Mouse (Mus musculus): ENCODE measurements around the gene Krt42. TPM values are rescaled to one million over a fixed set of nuclear protein-coding genes. Genes with fewer than 3 reads are reported as not detected.

The Krt42 gene
- polyA plus RNA-seq (2012; rRNA removed) (not detected in 2 replicates), polyA plus RNA-seq (2014; fragmentation: Nextera tagmentation; extraction: Ambion mirVana) (not detected in 2 replicates)

- Histone ChIP-seq H3K27me3 (ENCODE audit: control insufficient read depth, insufficient read depth, low read length) (no peaks in the 10 kb centered on the region), H3K9me3 (ENCODE audit: control insufficient read depth, low read length) (no peaks in the 10 kb centered on the region), H3K36me3 (replicated peaks; ENCODE audit: control insufficient read depth, insufficient read depth, low read depth) (no peaks in the 10 kb centered on the region), H3K4me1 (replicated peaks; ENCODE audit: control insufficient read depth in 2 of 2, insufficient read depth in 2 of 2, low read length in 1 of 2) (no peaks in the 10 kb centered on the region), H3K27ac (no peak within 1 kb of the TSS), H3K4me2 (ENCODE audit: low read depth) (no peak within 1 kb of the TSS), H3K4me3 (ENCODE audit: insufficient read depth in 1 of 2, low read depth in 2 of 2, low read length in 2 of 2) (no peak within 1 kb of the TSS), H3K9ac (replicated peaks) (no peak within 1 kb of the TSS)
- TF ChIP-seq EP300 (IDR thresholded peaks at IDR 0.05; ENCODE audit: low read depth), result no peak
- no peak for TF ChIP-seq CTCF (IDR thresholded peaks at IDR 0.05; ENCODE audit: low read depth)
- ATAC-seq (ENCODE audit: insufficient read depth), result no peak
- WGBS (ENCODE audit: insufficient replicate concordance), result 62% methylated on average over 7 of the region's 7 CpGs
- DNase-seq (ENCODE audit: low read depth in 3 of 3, low spot score in 3 of 3), result no peak
Observed at GRCm38 (mm10) chr11:100269821-100270332, at the start of gene Krt42. TSS of gene Krt42 (minus strand) at chr11:100269871.

GRCm38 (mm10) chr11:100318529-100319451 is 49.1 kb upstream of the Krt42 start:
- no peak for ATAC-seq (ENCODE audit: insufficient read depth)
- H3K4me1 ChIP-seq (replicated peaks; ENCODE audit: control insufficient read depth in 2 of 2, insufficient read depth in 2 of 2, low read length in 1 of 2), result peaks cover 13 to 27% of the 10 kb centered on the region in 2 experiments
- H3K4me3 ChIP-seq (ENCODE audit: insufficient read depth in 1 of 2, low read depth in 2 of 2, low read length in 2 of 2), result peak overlapping the region; percentile 40 to 69; a peak in 3 of 4 replicates

DNA sequence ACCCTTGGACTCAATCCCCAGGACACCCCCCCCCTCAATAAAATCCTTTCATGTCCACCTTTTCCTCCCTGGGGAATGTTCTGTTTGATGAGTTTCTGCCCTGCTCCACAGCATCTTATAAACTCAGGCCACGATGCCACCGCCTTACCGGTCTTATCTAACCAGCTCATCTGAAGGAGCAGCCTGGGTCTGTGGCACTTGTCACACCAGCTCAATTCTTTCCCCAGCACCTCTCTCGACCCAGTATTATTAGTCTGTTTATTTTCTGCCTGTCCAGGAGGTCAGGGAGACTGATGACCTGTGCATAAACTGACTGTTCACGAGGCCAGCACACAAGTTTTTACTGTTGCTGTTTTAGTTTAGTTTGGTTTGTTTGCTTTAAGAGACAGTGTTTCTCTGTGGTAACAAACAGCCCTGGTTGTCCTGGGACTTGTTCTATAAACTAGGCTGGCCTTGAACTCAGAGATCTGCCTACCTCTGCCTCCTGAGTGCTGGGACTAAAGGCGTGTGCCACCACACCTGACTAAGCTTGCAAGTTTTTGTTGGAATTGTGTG is 48.2 kb upstream of the Krt42 start:
- H3K4me1 ChIP-seq (replicated peaks; ENCODE audit: control insufficient read depth in 2 of 2, insufficient read depth in 2 of 2, low read length in 1 of 2), result peaks cover 13 to 27% of the 10 kb centered on the region in 2 experiments
- H3K9me3 ChIP-seq (ENCODE audit: control insufficient read depth, low read length), result no peaks in the 10 kb centered on the region
- peak overlapping the region; percentile 66 for H3K9ac ChIP-seq (replicated peaks)
- DNase-seq (ENCODE audit: low read depth in 3 of 3, low spot score in 3 of 3) (peak in 2 of 3 experiments; percentile 57 to 58), ATAC-seq (ENCODE audit: insufficient read depth) (no peak)
- no peaks in the 10 kb centered on the region for H3K27me3 ChIP-seq (ENCODE audit: control insufficient read depth, insufficient read depth, low read length)
- peaks cover 23% of the 10 kb centered on the region for H3K36me3 ChIP-seq (replicated peaks; ENCODE audit: control insufficient read depth, insufficient read depth, low read depth)
- WGBS (ENCODE audit: insufficient replicate concordance), result 23% methylated on average over 6 of the region's 6 CpGs
- no peak for TF ChIP-seq CTCF (IDR thresholded peaks at IDR 0.05; ENCODE audit: low read depth)
- no peak for TF ChIP-seq EP300 (IDR thresholded peaks at IDR 0.05; ENCODE audit: low read depth)
- peak overlapping the region; percentile 89 for H3K27ac ChIP-seq
- peak overlapping the region; percentile 77 for H3K4me2 ChIP-seq (ENCODE audit: low read depth)
- no peak overlapping the region; a peak in 1 of 4 replicates for H3K4me3 ChIP-seq (ENCODE audit: insufficient read depth in 1 of 2, low read depth in 2 of 2, low read length in 2 of 2)

More at GRCm38 (mm10) chr11:100318529-100319451, 49.1 kb upstream of the Krt42 start:
- TF ChIP-seq CTCF (IDR thresholded peaks at IDR 0.05; ENCODE audit: low read depth) (no peak), EP300 (IDR thresholded peaks at IDR 0.05; ENCODE audit: low read depth) (no peak)
- 40% methylated on average over 10 of the region's 10 CpGs for WGBS (ENCODE audit: insufficient replicate concordance)
- peaks cover 23% of the 10 kb centered on the region for H3K36me3 ChIP-seq (replicated peaks; ENCODE audit: control insufficient read depth, insufficient read depth, low read depth)
- H3K27ac ChIP-seq, result peak overlapping the region; percentile 89
- H3K4me2 ChIP-seq (ENCODE audit: low read depth), result peak overlapping the region; percentile 77
- H3K27me3 ChIP-seq (ENCODE audit: control insufficient read depth, insufficient read depth, low read length), result no peaks in the 10 kb centered on the region
- H3K9ac ChIP-seq (replicated peaks), result peak overlapping the region; percentile 66
- no peaks in the 10 kb centered on the region for H3K9me3 ChIP-seq (ENCODE audit: control insufficient read depth, low read length)
- DNase-seq (ENCODE audit: low read depth in 3 of 3, low spot score in 3 of 3), result peak in 2 of 3 experiments; percentile 47 to 60

DNA sequence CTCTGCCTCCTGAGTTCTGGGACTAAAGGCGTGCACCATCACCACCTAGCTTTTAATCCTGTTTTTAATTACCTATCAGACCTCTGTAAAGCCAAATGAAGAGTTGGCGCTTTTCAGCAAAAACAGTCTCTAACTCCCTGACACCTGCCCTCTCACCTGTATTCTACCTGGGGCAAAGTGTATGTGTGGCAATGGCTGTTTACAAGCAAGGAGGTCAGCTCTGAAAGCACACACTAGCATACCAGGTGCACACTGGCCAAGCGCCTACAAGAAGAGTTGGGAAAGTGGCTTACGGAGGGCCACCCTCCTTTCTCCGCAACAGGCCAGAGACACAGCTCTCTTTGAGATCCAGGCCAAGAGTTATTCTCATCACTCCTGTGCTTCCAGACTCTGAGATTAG is 45.8 kb upstream of the Krt42 start:
- H3K27me3 ChIP-seq (ENCODE audit: control insufficient read depth, insufficient read depth, low read length), result no peaks in the 10 kb centered on the region
- H3K36me3 ChIP-seq (replicated peaks; ENCODE audit: control insufficient read depth, insufficient read depth, low read depth), result no peaks in the 10 kb centered on the region; the same call in 1 of the 2 replicates
- H3K4me1 ChIP-seq (replicated peaks; ENCODE audit: control insufficient read depth in 2 of 2, insufficient read depth in 2 of 2, low read length in 1 of 2), result peaks cover 13 to 25% of the 10 kb centered on the region in 2 experiments
- no peak overlapping the region for H3K4me2 ChIP-seq (ENCODE audit: low read depth)
- ATAC-seq (ENCODE audit: insufficient read depth) (no peak), DNase-seq (ENCODE audit: low read depth in 3 of 3, low spot score in 3 of 3) (no peak)
- H3K9me3 ChIP-seq (ENCODE audit: control insufficient read depth, low read length), result no peaks in the 10 kb centered on the region
- 84% methylated on average over 5 of the region's 5 CpGs for WGBS (ENCODE audit: insufficient replicate concordance)
- H3K27ac ChIP-seq, result no peak overlapping the region
- TF ChIP-seq EP300 (IDR thresholded peaks at IDR 0.05; ENCODE audit: low read depth) (no peak), CTCF (IDR thresholded peaks at IDR 0.05; ENCODE audit: low read depth) (no peak)
- H3K9ac ChIP-seq (replicated peaks), result no peak overlapping the region
- H3K4me3 ChIP-seq (ENCODE audit: insufficient read depth in 1 of 2, low read depth in 2 of 2, low read length in 2 of 2), result no peak overlapping the region

DNA sequence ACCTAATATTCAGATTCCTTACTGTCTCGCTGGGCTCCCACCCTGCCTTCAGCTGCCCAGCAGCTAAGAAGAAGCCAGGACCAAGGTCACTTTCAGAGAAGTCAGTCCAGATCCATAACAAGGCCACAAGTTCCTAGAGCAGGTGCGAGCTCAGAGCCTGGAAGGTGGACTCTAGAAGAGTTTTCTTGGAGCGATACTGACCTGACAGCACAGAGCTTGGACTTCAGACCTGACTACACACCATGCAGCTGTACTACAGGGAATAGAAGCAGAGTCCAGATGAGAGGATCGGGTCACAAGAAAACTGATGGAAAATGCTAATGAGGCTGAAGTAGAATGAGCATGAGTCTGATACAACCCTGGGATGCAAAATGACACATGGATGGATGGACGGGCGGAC is 43.8 kb upstream of the Krt42 start:
- 75% methylated on average over 6 of the region's 6 CpGs for WGBS (ENCODE audit: insufficient replicate concordance)
- H3K36me3 ChIP-seq (replicated peaks; ENCODE audit: control insufficient read depth, insufficient read depth, low read depth), result no peaks in the 10 kb centered on the region
- no peak for ATAC-seq (ENCODE audit: insufficient read depth)
- H3K9me3 ChIP-seq (ENCODE audit: control insufficient read depth, low read length), result no peaks in the 10 kb centered on the region
- no peak overlapping the region for H3K9ac ChIP-seq (replicated peaks)
- no peak overlapping the region for H3K27ac ChIP-seq
- no peak overlapping the region for H3K4me3 ChIP-seq (ENCODE audit: insufficient read depth in 1 of 2, low read depth in 2 of 2, low read length in 2 of 2)
- no peak for DNase-seq (ENCODE audit: low read depth in 3 of 3, low spot score in 3 of 3)
- no peak overlapping the region for H3K4me2 ChIP-seq (ENCODE audit: low read depth)
- peaks cover 9 to 16% of the 10 kb centered on the region in 2 experiments for H3K4me1 ChIP-seq (replicated peaks; ENCODE audit: control insufficient read depth in 2 of 2, insufficient read depth in 2 of 2, low read length in 1 of 2)
- TF ChIP-seq EP300 (IDR thresholded peaks at IDR 0.05; ENCODE audit: low read depth) (no peak), CTCF (IDR thresholded peaks at IDR 0.05; ENCODE audit: low read depth) (no peak)
- no peaks in the 10 kb centered on the region for H3K27me3 ChIP-seq (ENCODE audit: control insufficient read depth, insufficient read depth, low read length)
